Mouse (Mus musculus): ENCODE data around the gene 4933417A18Rik.
"Not testable (repeated sequence)": the region's sequence is repeated elsewhere in the genome, so short reads cannot be mapped to it uniquely, and the experiment has no call there.

GRCm38 (mm10) chr13:34978635-34979034 lies 54.4 kb downstream of the 4933417A18Rik start:
- not testable (repeated sequence) for TF ChIP-seq CTCF (conservative IDR thresholded peaks at IDR 0.05; ENCODE audit: insufficient read depth, insufficient read length, low read depth, low read length); POLR2A (IDR thresholded peaks at IDR 0.05; ENCODE audit: low read depth, low read length)

Data from kidney, adult 2 months (tissue).